Mouse (Mus musculus) liver, embryonic 14.5 days (tissue): Measurements from ENCODE around the gene Unc45b. TPM values are rescaled to one million over a fixed set of nuclear protein-coding genes. Genes with fewer than 3 reads are reported as not detected.
A peak's percentile ranks its signal among the peaks of the same experiment; 100 is the strongest.

ENCODE experiments used
- ATAC-seq: fragments of 200-750 bp; cut with Nextera tagmentation; 2 replicates; pipeline ENCODE4 v1.8.0; 2017; ENCODE audit warnings: moderate number of reproducible peaks, mild to moderate bottlenecking, moderate library complexity; ENCODE audit not compliant: insufficient read depth
- DNase-seq, 3 experiments: peaks; one replicate each; pipeline ENCODE4 v3.0.0-alpha.2; 2012 to 2013; ENCODE audit warnings: low read depth in 3 of 3, low spot score in 3 of 3
- H3K27ac ChIP-seq: fragments of 300-500 bp; sonication (generic); 2 replicates; pipeline ENCODE4 v1.5.1; 2014; ENCODE audit warnings: moderate library complexity, mild to moderate bottlenecking, control low read depth, inconsistent platforms
- H3K27me3 ChIP-seq: fragments of 300-500 bp; sonication (generic); 2 replicates; pipeline ENCODE4 v1.6.1; 2014; ENCODE audit warnings: mild to moderate bottlenecking, low read length, moderate library complexity; ENCODE audit not compliant: control insufficient read depth, insufficient read depth
- H3K36me3 ChIP-seq: fragments of 300-500 bp; sonication (generic); replicated peaks from 2 replicates; pipeline ENCODE4 v1.6.1; 2014; ENCODE audit warnings: low read depth; ENCODE audit not compliant: control insufficient read depth, insufficient read depth
- H3K4me1 ChIP-seq, 2 experiments: fragments of 200-500 bp in 1 of 2; fragments of 300-500 bp in 1 of 2; sonication (generic) in 1 of 2; replicated peaks; 2 replicates each; pipeline ENCODE4 v1.6.1; 2012 to 2014; ENCODE audit warnings: antibody characterized with exemption in 1 of 2, inconsistent platforms in 1 of 2, low read length in 1 of 2; ENCODE audit not compliant: control insufficient read depth in 2 of 2, insufficient read depth in 2 of 2
- H3K4me2 ChIP-seq: fragments of 300-500 bp; sonication (generic); 2 replicates; pipeline ENCODE4 v1.6.1; 2014; ENCODE audit warnings: low read depth, mild to moderate bottlenecking, control low read depth, moderate library complexity
- H3K4me3 ChIP-seq, 2 experiments: fragments of 200-500 bp in 1 of 2; fragments of 300-500 bp in 1 of 2; sonication (generic) in 1 of 2; 2 replicates each; pipeline ENCODE4 v1.5.1; 2012 to 2014; ENCODE audit warnings: low read depth in 2 of 2, low read length in 2 of 2, mild to moderate bottlenecking in 2 of 2, control low read depth in 1 of 2, inconsistent platforms in 1 of 2, moderate library complexity in 1 of 2; ENCODE audit not compliant: insufficient read depth in 1 of 2
- H3K9ac ChIP-seq: fragments of 300-500 bp; sonication (generic); replicated peaks from 2 replicates; pipeline ENCODE4 v1.6.1; 2014; ENCODE audit warnings: mild to moderate bottlenecking, control low read depth, moderate library complexity
- H3K9me3 ChIP-seq: fragments of 300-500 bp; sonication (generic); 2 replicates; pipeline ENCODE4 v1.6.1; 2016; ENCODE audit warnings: low read length, mixed read lengths; ENCODE audit not compliant: control insufficient read depth
- CTCF ChIP-seq: IDR thresholded peaks from 2 replicates; pipeline ENCODE4 v1.5.1; 2016; ENCODE audit warnings: antibody characterized with exemption, low read depth, control low read depth
- EP300 ChIP-seq: IDR thresholded peaks from 2 replicates; pipeline ENCODE4 v1.6.1; 2016; ENCODE audit warnings: antibody characterized with exemption, low read depth
- WGBS: fragments of 180-500 bp; shearing (Covaris S2); extraction: QIAGEN DNeasy Blood & Tissue Kit; methylation state at CpG from one replicate; pipeline ENCODE4 v1.1.7; 2014; ENCODE audit not compliant: insufficient replicate concordance; 5-methylcytosine and 5-hydroxymethylcytosine counted together
- polyA plus RNA-seq, 2 experiments: library from polyadenylated mRNA; depleted of rRNA in 1 of 2; stranded (reverse) in 1 of 2; unstranded in 1 of 2; fragments of >200 nt; fragmentation: Nextera tagmentation in 1 of 2; extraction: Ambion mirVana in 1 of 2; gene quantifications; 2 replicates each; pipeline versions ENCODE4 v1.2.1 to v1.2.3; 2012 to 2014

The Unc45b gene
- 0.21 and 0.45 TPM in 2 replicates for polyA plus RNA-seq (2012; rRNA removed)
- 0.57 and 0.95 TPM in 2 replicates for polyA plus RNA-seq (2014; fragmentation: Nextera tagmentation; extraction: Ambion mirVana)

- H3K36me3 ChIP-seq, result no peaks in the 10 kb centered on the region
- H3K9ac ChIP-seq, result no peak within 1 kb of the TSS
- H3K27me3 ChIP-seq, result no peaks in the 10 kb centered on the region
- H3K9me3 ChIP-seq, result no peaks in the 10 kb centered on the region
- DNase-seq (no peak), ATAC-seq (no peak)
- H3K4me2 ChIP-seq, result no peak within 1 kb of the TSS
- H3K27ac ChIP-seq, result no peak within 1 kb of the TSS
- no peak within 1 kb of the TSS for H3K4me3 ChIP-seq
- TF ChIP-seq CTCF (no peak), EP300 (no peak)
- WGBS, result 65% methylated on average over 4 of the region's 4 CpGs
- peaks cover 0 to 3% of the 10 kb centered on the region in 2 experiments; a peak in 3 of 4 replicates for H3K4me1 ChIP-seq
These were observed at the start of gene Unc45b for GRCm38 (mm10) chr11:82910250-82910649. TSS of gene Unc45b (plus strand) at chr11:82910550.

- TF ChIP-seq CTCF, result no peak
- no peak for TF ChIP-seq EP300
- DNase-seq (no peak), ATAC-seq (no peak)
- Histone ChIP-seq H3K4me3 (no peak overlapping the region), H3K9me3 (no peaks in the 10 kb centered on the region), H3K27ac (no peak overlapping the region), H3K4me2 (no peak overlapping the region), H3K27me3 (no peaks in the 10 kb centered on the region), H3K9ac (no peak overlapping the region), H3K4me1 (peaks cover 37 to 43% of the 10 kb centered on the region in 2 experiments), H3K36me3 (no peaks in the 10 kb centered on the region; the same call in none of the 2 replicates)
- WGBS, result 78% methylated on average over 6 of the region's 6 CpGs
These were observed 49.6 kb upstream of the Unc45b start for GRCm38 (mm10) chr11:82860759-82861158.

GRCm38 (mm10) chr11:82861558-82861957 is 48.8 kb upstream of the Unc45b start:
- TF ChIP-seq EP300 (no peak), CTCF (no peak)
- H3K27ac ChIP-seq, result no peak overlapping the region
- ATAC-seq, result no peak
- no peak overlapping the region for H3K4me3 ChIP-seq
- 75% methylated on average over 8 of the region's 8 CpGs for WGBS
- peaks cover 34 to 45% of the 10 kb centered on the region in 2 experiments for H3K4me1 ChIP-seq
- H3K4me2 ChIP-seq, result no peak overlapping the region
- H3K36me3 ChIP-seq, result no peaks in the 10 kb centered on the region; the same call in none of the 2 replicates
- H3K9ac ChIP-seq, result no peak overlapping the region
- no peak for DNase-seq
- H3K27me3 ChIP-seq, result no peaks in the 10 kb centered on the region
- H3K9me3 ChIP-seq, result no peaks in the 10 kb centered on the region

- no peaks in the 10 kb centered on the region for H3K9me3 ChIP-seq
- DNase-seq (no peak), ATAC-seq (peak; percentile 64; the same call in 1 of the 2 replicates)
- peaks cover 42 to 49% of the 10 kb centered on the region in 2 experiments for H3K4me1 ChIP-seq
- H3K27ac ChIP-seq, result peak overlapping the region; percentile 53
- TF ChIP-seq CTCF, result no peak
- peak; percentile 34 for TF ChIP-seq EP300
- no peaks in the 10 kb centered on the region for H3K27me3 ChIP-seq
- H3K36me3 ChIP-seq, result no peaks in the 10 kb centered on the region; the same call in none of the 2 replicates
- peak overlapping the region; percentile 49 for H3K9ac ChIP-seq
- no peak overlapping the region for H3K4me3 ChIP-seq
- H3K4me2 ChIP-seq, result peak overlapping the region; percentile 45
- WGBS, result 22% methylated on average over 9 of the region's 9 CpGs
These were observed 47.7 kb upstream of the Unc45b start for GRCm38 (mm10) chr11:82862638-82863037.

- ATAC-seq (no peak), DNase-seq (no peak)
- Histone ChIP-seq H3K27me3 (no peaks in the 10 kb centered on the region), H3K9ac (peak overlapping the region; percentile 49), H3K27ac (peak overlapping the region; percentile 53), H3K4me1 (peaks cover 46 to 52% of the 10 kb centered on the region in 2 experiments), H3K4me3 (no peak overlapping the region), H3K9me3 (no peaks in the 10 kb centered on the region), H3K36me3 (no peaks in the 10 kb centered on the region; the same call in none of the 2 replicates), H3K4me2 (peak overlapping the region; percentile 45)
- no peak for TF ChIP-seq CTCF
- TF ChIP-seq EP300, result no peak
- 78% methylated on average over 2 of the region's 2 CpGs for WGBS
These were observed 47.3 kb upstream of the Unc45b start for GRCm38 (mm10) chr11:82863059-82863458.
